Mouse (Mus musculus) left cerebral cortex, postnatal 4 days (tissue): ENCODE data around the gene Enkur. TPM values are rescaled to one million over a fixed set of nuclear protein-coding genes. Genes with fewer than 3 reads are reported as not detected.
"Not testable (repeated sequence)": the region's sequence is repeated elsewhere in the genome, so short reads cannot be mapped to it uniquely, and the experiment has no call there.

ENCODE experiments used
- DNase-seq: peaks from one replicate; pipeline ENCODE4 v3.0.0-alpha.2; 2022
- intact Hi-C: fragments of 180-260 bp; cut with DNase I; formaldehyde crosslinking; loops from one replicate; pipeline ENCODE4 v1.15.1; 2025
- total RNA-seq, 2 experiments: library from RNA; stranded (reverse); gene quantifications; 2 replicates each; pipeline ENCODE4 v1.2.3; 2021

The Enkur gene
- 1 to 10 TPM; 4.1 to 4.9 TPM for total RNA-seq

DNA sequence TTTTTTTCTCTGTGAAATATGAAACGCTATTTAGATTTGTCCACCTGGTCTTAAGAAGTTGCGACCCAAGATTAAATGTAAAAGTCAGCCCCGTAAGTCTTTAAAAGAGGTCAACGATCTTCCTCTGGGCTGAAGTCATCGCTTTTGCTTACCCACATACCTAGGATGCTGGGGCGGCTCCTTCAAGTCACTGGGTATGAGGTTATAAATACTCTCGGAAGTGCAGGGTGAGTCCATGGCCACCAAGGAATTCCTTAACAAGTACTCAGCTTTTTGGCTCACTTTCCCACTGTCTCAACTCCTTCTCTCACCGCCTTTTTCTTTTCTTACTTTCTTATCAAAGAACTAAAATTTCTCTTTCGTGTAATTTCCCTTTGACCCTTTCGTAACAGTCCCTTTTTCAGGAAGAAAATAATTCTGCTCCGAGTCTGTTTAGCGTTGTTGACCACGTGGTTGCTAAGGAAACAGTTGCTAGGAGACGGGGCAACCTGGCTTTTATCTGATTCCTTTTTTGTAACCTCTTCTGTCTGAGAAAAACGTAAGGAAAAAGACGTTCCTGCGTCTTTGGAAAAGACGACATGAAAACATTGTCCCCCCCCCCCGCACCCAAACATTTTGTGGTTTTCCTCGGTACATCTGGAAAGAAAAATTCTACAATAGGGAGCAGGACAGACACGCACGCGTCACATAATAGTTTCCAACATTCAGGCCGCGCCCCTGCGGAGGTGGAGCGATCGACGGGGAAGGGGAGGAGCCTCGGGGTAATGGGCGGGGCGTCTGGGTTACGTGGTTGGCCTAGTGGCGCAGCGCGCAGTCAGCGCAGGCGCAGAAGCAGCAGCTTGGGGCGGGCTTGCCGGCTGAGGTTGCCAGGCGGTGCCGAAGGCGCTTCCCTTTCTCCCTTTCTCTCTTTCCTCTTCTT lies at the start of gene Enkur, which contains the start of gene Thnsl1:
Gene Enkur, minus strand, starts transcription at position 454 of the 919 bp plus-strand sequence.
Gene Thnsl1, plus strand, starts transcription at position 813 of the 919 bp plus-strand sequence.
- DNase-seq = peak; percentile 99
- intact Hi-C loops = no loop called here

DNA sequence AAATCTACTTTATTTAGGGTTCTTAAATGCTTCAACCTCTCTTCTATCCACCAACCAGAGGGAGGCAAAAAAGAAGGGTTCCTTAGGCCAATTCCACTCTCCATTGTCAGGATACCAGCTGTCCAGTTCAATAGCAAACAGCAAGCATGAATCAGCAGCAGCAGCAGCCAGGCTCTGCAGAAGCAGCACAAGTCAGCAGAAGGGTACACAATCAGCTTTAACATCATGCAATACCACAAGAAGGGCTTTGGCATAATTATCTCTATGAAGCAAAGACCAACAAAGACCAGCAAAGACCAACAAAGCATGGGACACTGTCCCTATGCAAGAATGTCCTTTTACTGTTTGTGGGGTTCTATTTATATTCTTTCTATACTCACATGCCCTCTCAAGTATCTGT lies 49.1 kb upstream of the Enkur start:
- no peak for DNase-seq
- intact Hi-C loops = no loop called here

DNA sequence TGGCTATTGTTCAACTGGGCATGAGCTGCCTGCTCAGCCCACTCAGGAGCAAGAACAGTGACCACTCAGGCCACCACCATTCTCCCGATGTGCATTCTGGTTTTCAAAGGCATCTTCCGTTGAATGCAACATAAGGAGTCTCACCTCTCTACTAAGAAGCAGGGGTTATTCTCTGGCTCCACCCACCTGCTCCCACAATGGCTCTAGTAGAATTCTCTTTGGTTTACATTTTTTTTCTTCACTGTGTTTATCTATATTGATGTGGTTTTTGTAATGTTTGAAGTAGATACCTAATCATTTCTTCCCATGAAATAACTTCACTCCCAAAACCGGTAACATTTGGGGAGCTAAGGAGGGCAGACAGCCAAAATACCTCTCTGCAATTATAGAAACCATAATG lies 48.5 kb upstream of the Enkur start:
- intact Hi-C loops = no loop called here
- DNase-seq = no peak

DNA sequence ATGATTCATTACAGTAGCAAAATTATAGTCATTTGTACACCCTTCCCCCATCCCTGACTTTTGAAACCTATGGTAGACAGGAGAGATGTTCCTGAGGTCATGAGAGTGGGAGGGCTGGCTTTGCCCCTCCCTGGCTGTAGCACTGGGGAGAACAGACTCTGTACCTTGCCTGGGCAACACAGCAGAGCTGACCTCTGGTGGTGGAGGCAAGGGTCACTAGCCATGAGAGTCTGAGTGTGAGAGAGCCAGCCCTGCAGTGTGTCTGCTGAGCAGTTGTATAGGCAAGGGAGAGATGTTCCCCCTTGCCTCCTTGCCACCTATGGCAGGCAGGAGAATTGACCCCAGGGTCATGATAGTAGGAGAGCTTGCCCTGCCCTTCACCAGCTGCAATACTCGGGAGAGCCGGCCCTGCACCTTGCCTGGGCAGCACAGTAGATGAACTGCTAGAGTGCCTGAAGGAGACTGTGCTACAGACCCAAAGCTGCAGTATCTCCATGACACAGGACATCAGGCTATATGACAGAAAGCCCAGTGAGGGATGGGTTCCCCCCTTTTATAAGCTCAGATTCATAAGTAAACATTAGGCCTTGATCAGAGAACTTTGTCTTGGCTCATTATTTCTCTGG lies 40.4 kb upstream of the Enkur start:
- DNase-seq = no peak
- intact Hi-C loops = no loop called here

DNA sequence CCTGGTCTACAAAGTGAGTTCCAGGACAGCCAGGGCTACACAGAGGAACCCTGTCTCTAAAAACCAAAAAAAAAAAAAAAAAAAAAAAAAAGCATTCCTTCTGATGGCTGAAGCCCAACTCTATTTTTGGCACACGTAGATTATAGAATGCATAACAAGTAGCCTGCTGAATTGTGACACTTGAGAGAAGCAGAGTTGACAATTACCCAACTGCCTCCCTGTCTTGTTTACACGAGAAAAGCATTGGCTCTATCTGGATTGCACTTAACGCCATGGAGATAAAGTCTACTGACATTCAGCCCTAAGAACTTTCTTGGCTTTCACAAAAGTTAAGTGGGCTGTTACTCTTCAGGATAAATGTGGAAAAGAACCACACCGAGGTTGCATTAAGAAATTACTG lies 39.8 kb upstream of the Enkur start:
- intact Hi-C loops = no loop called here
- no peak for DNase-seq

DNA sequence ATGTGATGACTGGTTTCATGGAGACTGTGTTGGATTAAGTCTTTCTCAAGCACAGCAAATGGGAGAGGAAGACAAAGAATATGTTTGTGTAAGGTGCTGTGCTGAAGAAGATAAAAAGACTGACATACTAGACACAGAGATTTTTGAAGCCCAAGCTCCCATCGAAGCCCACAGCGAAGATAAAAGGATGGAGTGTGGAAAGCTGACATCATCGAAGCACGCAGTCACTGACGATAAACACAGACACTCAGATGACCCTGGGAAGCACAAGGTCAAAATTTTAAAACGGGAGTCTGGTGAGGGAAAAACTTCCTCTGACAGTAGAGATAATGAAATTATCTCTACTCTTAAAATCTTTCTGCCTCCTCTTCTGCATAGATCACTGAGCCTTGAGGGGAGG lies 38.9 kb upstream of the Enkur start:
- intact Hi-C loops, DNase-seq: not testable (repeated sequence)

DNA sequence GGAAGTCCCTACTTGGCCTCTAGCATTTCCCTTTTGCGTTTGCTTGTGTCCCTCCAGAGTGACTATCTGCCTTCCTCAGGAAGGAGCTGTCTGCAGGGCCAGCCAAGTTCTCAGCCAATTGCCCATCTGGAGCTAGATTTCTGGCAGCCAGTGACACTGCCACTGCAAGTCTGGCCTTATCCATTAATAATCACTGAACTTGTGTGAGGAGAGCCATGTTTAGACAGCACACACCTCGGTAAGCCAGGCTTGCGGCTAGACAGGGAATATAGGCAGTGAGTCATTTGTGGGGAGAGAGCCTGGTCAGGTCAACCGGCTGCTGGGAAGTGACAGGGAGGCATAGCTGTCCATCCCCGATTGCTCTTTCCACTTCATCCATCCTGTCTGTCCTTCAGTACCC lies 31.7 kb upstream of the Enkur start:
- intact Hi-C loops = no loop called here
- DNase-seq = peak; percentile 34

DNA sequence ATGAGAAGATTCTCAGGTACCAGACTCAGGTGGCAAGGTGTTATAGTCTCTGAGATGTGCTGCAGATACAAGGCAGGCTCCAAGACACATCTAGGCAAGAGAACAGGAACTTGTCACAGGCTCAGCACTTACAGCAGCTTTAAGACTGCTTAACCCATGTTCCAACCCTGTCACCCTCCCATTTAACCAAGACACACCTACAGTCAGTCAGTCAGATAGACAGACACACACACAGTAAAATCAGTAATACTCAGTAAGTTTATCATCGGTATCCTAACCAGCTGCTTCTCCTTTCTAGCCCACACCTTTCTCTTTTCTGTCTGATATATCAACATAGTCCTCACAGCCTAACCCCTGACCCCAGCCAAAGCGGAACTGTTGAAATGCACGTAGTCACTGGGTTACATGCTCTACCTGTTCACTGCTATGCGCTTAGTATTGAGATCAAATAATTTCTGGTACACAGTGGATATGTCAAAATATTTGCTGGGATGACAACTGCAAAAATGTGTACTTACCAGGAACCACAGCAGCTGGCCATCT lies 30.8 kb upstream of the Enkur start:
- intact Hi-C loops = no loop called here
- no peak for DNase-seq

DNA sequence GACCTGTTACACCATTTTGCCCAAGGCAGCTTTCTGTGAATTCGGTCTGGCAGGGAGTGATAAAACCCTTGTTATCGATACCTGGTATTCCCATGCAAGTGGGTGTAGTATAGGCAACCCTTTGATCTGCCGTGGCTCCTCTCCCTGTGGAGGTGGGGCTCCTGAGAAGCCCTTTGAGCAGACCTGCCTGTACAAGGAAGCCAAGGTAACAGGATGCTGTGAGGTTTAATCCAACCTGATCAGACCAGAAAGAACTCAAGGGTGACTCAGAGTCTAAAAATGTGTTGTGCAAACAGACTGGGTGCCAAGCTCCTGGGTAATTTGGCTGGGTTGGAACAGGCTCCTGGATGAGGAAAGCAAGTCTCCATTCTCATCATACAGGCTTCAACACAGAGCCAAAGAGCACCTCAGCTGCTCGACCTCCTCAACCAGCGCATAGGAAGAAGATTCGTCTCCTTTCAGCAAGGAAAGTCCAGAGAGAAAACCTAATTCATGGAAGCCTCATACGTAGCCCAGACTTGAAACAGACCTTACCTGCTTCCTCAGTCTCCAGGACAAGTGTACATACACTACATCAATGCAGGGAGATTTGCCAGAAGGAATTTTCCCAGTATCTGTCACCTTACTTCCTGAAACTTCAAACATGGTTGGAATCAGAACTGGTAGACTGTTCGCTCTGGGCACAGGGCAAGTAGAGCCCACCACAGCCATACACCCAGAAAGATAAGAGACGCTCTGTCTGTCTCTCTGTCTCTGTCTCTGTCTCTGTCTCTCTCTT lies 29.9 kb upstream of the Enkur start:
- intact Hi-C loops = no loop called here
- DNase-seq = no peak

DNA sequence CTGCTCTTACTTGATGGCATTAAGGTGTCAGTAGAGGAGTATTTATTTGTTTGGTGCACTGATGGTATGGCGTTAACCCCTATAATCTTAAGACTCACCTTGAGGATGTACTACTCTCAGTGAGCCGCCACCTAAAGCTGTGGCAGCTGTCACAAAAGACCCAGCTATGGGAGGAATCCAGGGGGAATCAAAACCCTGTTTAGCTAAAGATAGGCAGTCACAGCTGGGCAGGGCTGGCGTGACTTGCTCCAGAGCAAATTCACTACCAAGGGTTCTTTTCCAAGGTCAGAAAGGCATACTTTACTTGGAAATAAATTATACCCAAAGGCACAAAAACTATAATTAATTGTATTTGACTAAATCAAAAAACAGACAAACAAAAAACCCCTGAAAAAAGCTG lies 26.0 kb upstream of the Enkur start:
- DNase-seq = no peak
- intact Hi-C loops = no loop called here

DNA sequence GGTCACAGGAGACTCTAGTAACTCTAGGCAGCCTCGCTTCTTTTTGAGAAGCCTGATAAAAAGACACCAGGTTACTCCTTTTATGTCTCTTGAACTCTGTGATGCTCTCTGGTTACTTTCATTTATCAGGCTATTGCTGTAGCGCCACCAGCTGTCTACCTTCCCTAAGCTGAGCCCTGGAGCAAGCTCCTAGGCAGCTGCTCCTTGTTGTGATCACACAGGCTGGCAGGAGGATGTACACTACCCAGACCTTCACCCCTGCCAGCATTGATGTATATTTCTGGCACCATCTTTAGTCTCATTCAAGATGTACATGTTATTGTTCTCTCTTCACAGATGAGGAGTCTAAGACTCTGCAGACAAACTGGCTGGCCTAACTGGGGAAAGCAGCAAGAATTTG lies 25.1 kb upstream of the Enkur start:
- DNase-seq = no peak
- intact Hi-C loops = no loop called here

DNA sequence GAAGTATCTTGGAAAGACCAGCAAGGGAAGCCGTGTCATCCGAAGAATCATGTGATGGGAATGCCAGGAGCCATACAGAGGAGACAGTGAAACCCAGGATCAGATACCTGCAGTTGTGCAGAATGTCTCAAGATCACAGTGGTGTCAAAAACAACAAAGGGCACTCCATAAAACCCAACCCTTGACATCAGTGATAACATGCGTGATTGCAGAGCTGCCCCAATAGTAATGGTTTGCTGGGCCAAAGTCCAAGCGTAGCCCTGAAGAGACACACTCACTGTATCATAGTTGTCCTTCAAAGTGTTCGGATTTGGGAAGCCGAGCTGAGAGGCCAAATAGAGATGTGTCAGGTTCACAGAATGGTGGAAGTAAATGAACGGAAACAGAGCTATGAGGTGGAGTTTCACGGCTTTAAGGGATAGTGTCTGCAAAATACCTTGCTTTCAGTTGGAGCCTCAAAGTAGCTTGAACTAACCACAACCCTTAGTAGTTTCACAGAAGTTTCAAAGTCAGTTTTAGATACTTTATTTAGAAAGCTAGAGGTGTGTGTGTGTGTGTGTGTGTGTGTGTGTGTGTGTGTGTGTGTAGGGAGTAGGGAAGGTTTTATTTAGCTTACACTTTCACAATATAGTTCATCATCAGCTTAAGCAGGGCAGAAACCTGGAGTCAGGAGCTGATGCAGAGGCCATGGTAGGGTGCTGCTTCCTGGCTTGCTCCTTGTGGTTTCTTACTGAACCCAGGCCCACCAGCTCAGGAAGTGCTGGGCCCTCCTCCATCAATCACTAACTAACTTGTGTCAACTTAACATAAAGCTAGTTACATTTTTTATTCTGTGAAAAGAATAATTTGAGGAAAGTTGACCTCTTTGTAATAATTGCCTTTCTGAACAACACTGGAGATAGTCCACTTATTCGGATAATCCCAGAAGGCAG lies 17.6 kb upstream of the Enkur start:
- no peak for DNase-seq
- intact Hi-C loops = no loop called here

DNA sequence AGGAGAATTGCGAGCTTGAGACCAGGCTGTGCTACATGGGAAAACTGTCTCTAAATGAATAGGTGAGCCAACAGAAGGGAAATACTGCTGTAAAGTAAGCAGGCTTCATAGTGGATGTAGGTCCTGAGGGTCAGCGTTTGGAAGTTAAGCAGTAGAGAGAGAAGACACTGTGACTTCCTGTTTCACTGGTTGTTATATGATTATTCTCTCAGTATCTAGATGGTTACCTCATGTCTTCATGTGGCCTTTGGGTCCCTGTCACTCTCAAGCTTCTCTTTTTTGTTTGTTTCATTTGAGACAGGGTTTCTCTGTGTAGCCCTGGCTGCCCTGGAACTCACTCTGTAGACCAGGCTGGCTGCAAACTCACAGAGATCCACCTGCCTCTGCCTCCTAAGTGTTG lies 10.1 kb upstream of the Enkur start:
- intact Hi-C loops = loop anchor here (5.0 kb wide), 1 partner anchor 47 kb away; no protein-coding TSS in a partner anchor

DNA sequence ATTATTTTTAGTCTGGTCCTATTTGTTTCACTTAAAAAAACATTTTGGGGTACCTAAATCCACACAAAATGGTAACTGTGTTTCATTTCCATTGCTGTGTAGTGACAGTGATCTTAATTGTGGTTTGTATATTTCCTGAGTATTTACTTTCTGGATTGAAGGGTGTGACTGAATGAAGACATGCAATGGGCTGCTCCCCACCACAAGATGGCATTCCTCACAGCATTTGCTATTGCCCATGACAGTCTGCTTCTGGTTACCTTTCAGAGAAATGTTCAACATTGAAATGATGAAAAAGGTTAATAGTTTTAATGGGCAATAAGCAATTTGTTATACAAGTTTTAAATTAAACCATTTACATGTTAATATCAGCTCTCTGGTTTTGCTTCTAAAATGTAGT lies 9.2 kb upstream of the Enkur start:
- DNase-seq = no peak
- intact Hi-C loops = no loop called here

More for the DNA sequence above, 10.1 kb upstream of the Enkur start:
- no peak for DNase-seq

DNA sequence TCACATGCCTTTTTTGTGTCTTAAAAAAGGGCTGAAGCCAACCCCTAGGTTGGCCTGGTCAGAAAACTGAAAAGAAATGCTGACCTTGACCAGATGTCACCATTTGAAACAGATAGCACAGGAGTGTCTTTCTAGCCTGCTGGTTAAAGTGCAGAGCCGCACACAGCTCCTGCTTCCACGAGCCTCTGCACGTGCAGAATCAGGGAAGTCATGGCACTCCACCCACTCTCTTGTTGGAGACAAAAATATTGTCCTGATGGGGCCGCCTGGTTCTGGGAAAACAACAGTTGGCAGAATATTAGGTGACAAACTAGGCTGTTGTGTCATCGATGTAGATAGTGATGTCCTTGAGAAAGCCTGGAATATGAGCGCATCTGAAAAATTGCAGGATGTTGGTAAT lies 6.2 kb upstream of the Enkur start:
- intact Hi-C loops = no loop called here

DNA sequence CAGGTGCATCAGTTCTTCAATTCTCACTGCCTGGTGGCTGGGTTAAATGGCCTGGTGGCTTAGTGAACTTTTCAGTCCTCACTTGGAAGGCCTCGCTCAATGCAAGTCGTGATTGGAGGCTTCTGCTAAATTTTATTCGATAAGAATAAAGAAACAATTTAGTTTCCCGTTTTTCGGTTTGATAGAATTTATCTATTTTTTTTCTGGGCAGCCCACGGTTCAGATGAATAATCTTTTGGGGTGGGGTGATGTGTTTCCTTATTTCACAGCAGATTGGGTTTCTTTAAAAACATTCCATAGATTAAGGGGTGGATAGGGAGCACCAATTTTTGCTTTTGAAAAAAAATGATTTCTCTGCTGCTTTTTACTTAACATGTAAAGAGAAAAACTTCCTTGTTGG lies 1.1 kb upstream of the Enkur start:
- intact Hi-C loops = no loop called here
- DNase-seq = no peak

More for the DNA sequence above, 6.2 kb upstream of the Enkur start:
- DNase-seq = no peak

DNA sequence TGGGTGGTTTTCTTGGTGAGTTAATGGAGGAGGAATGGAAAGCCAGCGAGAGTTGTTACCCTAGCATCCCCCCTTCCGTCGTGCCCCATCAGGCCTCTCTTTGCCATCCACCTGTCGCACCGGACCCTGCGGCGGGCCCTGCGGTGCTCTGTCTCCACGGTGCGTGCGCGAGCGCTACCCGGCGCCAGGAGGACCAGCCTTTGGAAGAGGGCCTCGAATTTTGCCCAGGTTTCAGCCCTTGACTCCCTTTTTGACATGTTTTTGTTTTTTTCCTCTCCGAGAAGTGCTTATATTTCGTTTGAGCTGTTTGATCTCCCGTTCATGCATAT lies 630 bp upstream of the Enkur start:
- no peak for DNase-seq
- intact Hi-C loops = no loop called here

DNA sequence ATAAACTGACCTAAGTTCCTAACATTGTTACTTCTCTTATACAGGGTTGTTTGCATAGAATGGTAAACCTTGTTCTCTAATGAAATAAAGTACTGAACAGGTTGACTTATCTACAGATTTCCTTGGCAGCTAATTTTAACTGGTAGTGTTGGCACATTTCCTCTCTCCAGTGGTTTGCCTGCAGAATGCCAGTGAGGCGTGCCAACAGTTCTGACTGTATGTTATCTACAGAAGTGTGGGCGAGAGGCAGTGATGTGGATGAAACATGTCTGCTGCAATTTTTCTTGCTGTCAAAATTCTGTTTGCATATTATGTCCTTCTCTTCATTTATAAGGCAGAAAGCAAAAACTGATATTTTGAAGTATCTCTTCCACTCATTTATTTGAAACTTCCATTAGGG lies 2.4 kb downstream of the Enkur start:
- DNase-seq = peak; percentile 25
- intact Hi-C loops = no loop called here

DNA sequence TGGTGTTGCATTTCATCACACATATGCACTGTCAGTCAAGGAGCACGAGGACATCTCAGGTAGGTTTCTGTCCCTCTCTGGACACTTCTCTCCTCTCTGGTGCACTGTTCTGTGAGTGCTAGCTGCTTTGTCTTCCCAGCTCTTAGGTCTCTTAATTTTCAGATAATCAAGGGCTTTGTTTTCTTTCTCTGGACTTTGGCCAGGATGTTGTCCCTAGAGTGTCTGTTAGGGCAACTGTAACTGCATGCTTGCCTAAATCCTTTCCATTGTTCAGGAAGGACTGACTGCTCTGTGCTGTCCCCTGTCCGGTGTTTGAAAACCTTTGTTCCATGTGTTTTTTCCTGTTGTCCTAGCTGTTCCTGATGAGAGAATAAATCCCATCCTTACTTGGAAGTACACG lies 6.1 kb downstream of the Enkur start:
- DNase-seq = no peak
- intact Hi-C loops = no loop called here

DNA sequence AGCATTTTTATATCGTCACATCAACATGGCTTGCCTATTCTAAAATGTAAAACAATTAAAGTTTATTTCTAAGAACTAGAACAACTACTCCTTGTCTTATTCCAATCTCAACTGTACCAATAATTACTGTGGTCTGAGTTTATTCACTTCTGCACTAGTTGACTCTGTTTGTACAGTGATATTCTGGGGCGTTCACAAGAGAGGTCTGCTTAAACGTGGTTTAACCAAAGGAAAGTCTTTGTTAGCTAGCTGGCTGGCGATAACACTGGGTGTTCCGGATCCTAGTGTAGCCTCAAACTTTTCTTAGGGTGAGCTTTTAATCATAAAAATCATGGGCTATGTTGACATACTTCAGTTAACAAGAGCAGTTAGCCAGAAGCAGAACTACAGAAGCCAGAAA lies 9.9 kb downstream of the Enkur start:
- intact Hi-C loops = no loop called here
- no peak for DNase-seq
